Mouse (Mus musculus) heart, embryonic 10.5 days (tissue): Measurements from ENCODE around the gene Fbxo22. TPM values are rescaled to one million over a fixed set of nuclear protein-coding genes. Genes with fewer than 3 reads are reported as not detected.

ENCODE experiments used
- DNase-seq: peaks from one replicate; pipeline ENCODE4 v3.0.0-alpha.2; 2017; ENCODE audit warnings: low spot score
- H3K27ac ChIP-seq: fragments of 300-500 bp; sonication (generic); 2 replicates; pipeline ENCODE4 v1.5.1; 2016; ENCODE audit warnings: mild to moderate bottlenecking
- H3K27me3 ChIP-seq: fragments of 300-500 bp; sonication (generic); 2 replicates; pipeline ENCODE4 v1.6.1; 2016; ENCODE audit warnings: mild to moderate bottlenecking; ENCODE audit not compliant: poor library complexity, insufficient read depth, severe bottlenecking
- H3K36me3 ChIP-seq: fragments of 300-500 bp; sonication (generic); 2 replicates; pipeline ENCODE4 v1.6.1; 2016; ENCODE audit warnings: mild to moderate bottlenecking, moderate library complexity
- H3K4me1 ChIP-seq: fragments of 300-500 bp; sonication (generic); 2 replicates; pipeline ENCODE4 v1.6.1; 2016; ENCODE audit warnings: mild to moderate bottlenecking
- H3K4me3 ChIP-seq: fragments of 300-500 bp; sonication (generic); 2 replicates; pipeline ENCODE4 v1.5.1; 2016; ENCODE audit warnings: mild to moderate bottlenecking, moderate library complexity
- H3K9me3 ChIP-seq: fragments of 300-500 bp; sonication (generic); 2 replicates; pipeline ENCODE4 v1.6.1; 2016; ENCODE audit warnings: mild to moderate bottlenecking, moderate library complexity
- WGBS: fragments of 180-500 bp; shearing (Covaris S2); methylation state at CpG from one replicate; pipeline ENCODE4 v1.1.7; 2016; 5-methylcytosine and 5-hydroxymethylcytosine counted together
- polyA plus RNA-seq: library from polyadenylated mRNA; unstranded; fragments of >200 nt; fragmentation: Nextera tagmentation; extraction: Ambion mirVana; gene quantifications from 2 replicates; pipeline ENCODE4 v1.2.1, GENCODE M21; 2016

The Fbxo22 gene
- polyA plus RNA-seq: 69.3 and 70.6 TPM in 2 replicates

DNA sequence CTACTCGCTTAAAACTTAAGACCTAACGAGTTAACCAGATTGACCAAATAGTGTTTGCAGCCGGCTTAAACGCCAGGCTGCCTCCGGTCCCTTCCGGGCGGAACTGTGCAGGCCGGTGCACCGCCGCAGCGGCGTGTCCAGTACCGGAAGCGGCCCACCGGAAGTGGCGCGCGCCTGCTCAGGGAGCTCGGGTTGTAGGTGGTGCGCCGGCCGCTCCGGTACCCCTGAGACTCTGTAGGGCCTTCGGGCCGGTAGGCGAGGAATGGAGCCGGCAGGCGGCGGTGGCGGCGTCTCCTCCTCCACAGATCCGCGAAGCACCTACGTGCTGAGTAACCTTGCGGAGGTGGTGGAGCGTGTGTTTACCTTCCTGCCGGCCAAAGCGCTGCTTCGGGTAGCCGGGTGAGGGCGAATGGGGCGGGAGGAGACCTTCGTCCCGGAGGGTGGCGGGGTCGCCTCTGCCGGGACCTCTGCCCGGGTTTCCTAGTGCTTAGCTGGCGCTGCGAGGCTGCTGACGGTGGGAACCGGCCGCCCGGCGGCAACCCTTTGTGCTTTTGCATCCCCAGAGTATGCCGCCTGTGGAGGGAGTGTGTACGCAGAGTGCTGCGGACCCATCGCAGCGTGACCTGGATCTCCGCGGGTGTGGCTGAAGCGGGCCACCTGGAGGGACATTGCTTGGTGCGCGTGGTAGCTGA lies at the start of gene Fbxo22:
Gene Fbxo22, plus strand, starts transcription at position 136 of the 692 bp plus-strand sequence.
- under 1% methylated on average over 65 of the region's 65 CpGs for WGBS
- H3K9me3 ChIP-seq: no peaks in the 10 kb centered on the region
- peaks cover 23% of the 10 kb centered on the region for H3K36me3 ChIP-seq
- H3K27ac ChIP-seq: peak within 1 kb of the TSS; percentile 95
- no peaks in the 10 kb centered on the region for H3K27me3 ChIP-seq
- H3K4me3 ChIP-seq: peak within 1 kb of the TSS; percentile 84
- peak; percentile 94 for DNase-seq
- H3K4me1 ChIP-seq: peaks cover 36% of the 10 kb centered on the region

- Histone ChIP-seq H3K4me3 (no peak overlapping the region), H3K4me1 (peaks cover 8% of the 10 kb centered on the region; the same call in 1 of the 2 replicates), H3K27ac (no peak overlapping the region), H3K9me3 (no peaks in the 10 kb centered on the region), H3K27me3 (no peaks in the 10 kb centered on the region), H3K36me3 (0 out of 2 replicates have a peak, but pooled peaks cover 3% of the 10 kb centered on the region)
- 69% methylated on average over 7 of the region's 7 CpGs for WGBS
- DNase-seq: no peak
Measured at GRCm38 (mm10) chr9:55170655-55171412, 37.9 kb upstream of the Fbxo22 start.

DNA sequence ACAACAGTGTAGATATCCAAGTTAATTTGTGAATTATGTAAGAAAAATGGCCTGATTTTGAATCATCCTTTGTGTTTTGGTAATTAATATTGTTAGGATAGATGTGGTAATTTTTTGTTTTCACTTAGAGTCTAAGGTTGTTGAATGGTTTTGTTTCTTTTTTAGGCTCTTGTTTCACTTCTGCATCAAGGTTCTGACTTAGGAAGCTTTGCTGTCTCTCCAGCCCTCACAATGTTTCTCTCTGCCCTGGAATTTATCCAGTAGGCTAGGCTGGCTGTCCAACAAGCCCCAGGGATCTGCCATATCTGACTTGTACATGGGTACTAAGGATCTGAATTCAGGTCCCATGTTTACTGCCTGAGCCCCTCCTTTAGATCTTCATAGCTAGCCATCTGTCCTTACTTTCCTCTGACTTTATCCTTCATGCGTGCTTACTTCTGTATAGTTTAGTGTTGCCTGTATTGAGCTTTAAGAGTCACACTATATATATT lies 36.5 kb upstream of the Fbxo22 start:
- no peaks in the 10 kb centered on the region for H3K9me3 ChIP-seq
- 96% methylated on average over 1 of the region's 1 CpGs for WGBS

DNA sequence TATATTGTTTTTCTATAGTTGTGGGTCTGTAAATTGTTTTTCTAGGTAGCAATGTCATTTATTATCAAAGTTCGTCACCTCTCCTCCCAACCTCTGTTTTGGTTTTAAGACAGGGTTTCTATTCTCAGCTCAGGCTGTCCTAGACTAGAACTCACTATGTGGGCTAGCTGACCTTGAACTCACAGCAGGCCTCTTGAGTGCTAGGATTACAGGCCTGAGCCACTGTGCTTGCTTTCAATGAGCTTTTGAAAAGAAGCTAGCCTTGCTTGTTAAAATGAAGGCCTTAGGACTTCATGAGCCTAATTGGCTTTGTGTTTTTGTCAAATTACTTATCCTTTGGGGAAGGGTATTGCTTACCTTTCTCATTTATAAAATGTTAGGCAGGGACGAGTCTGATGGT lies 34.5 kb upstream of the Fbxo22 start:
- 71% methylated on average over 2 of the region's 2 CpGs for WGBS

More for the DNA sequence above, 36.5 kb upstream of the Fbxo22 start:
- DNase-seq: no peak
- Histone ChIP-seq H3K4me1 (peaks cover 8% of the 10 kb centered on the region; the same call in 1 of the 2 replicates), H3K27ac (no peak overlapping the region), H3K4me3 (no peak overlapping the region), H3K36me3 (no peaks in the 10 kb centered on the region), H3K27me3 (no peaks in the 10 kb centered on the region)

GRCm38 (mm10) chr9:55195876-55196275 lies 12.8 kb upstream of the Fbxo22 start:
- no peaks in the 10 kb centered on the region for H3K9me3 ChIP-seq
- DNase-seq: no peak
- H3K4me3 ChIP-seq: no peak overlapping the region
- no peak overlapping the region for H3K27ac ChIP-seq
- peaks cover 21% of the 10 kb centered on the region; the same call in 1 of the 2 replicates for H3K36me3 ChIP-seq
- H3K4me1 ChIP-seq: no peaks in the 10 kb centered on the region
- no peaks in the 10 kb centered on the region for H3K27me3 ChIP-seq
- 90% methylated on average over 3 of the region's 3 CpGs for WGBS

More for the DNA sequence above, 34.5 kb upstream of the Fbxo22 start:
- H3K9me3 ChIP-seq: no peaks in the 10 kb centered on the region
- H3K4me1 ChIP-seq: peaks cover 8% of the 10 kb centered on the region; the same call in 1 of the 2 replicates
- H3K36me3 ChIP-seq: 0 out of 2 replicates have a peak, but pooled peaks cover 5% of the 10 kb centered on the region
- H3K4me3 ChIP-seq: no peak overlapping the region
- no peak overlapping the region for H3K27ac ChIP-seq
- no peaks in the 10 kb centered on the region for H3K27me3 ChIP-seq
- DNase-seq: no peak

DNA sequence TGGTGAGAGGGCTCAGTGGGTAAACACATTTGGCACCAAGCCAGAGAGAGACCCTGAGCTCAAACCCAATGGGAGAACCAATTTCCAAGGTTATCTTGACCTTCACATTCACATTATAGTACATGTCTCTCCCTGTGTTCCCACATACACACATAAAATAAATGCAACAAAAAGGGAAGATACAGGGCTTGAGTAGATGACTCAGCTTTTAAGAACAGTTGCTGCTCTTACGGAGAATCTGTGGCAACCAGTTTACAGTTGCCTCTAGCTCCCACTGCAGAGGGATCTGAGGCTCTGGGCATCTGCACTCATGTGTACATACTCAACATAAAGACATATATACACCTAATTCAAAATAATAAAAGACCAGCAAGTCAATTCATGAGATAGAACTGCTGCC lies 10.5 kb upstream of the Fbxo22 start:
- Histone ChIP-seq H3K4me3 (no peak overlapping the region), H3K27ac (no peak overlapping the region), H3K27me3 (no peaks in the 10 kb centered on the region), H3K9me3 (no peaks in the 10 kb centered on the region), H3K36me3 (peaks cover 23% of the 10 kb centered on the region; the same call in 1 of the 2 replicates), H3K4me1 (no peaks in the 10 kb centered on the region)
- 95% methylated on average over 1 of the region's 1 CpGs for WGBS
- DNase-seq: no peak

DNA sequence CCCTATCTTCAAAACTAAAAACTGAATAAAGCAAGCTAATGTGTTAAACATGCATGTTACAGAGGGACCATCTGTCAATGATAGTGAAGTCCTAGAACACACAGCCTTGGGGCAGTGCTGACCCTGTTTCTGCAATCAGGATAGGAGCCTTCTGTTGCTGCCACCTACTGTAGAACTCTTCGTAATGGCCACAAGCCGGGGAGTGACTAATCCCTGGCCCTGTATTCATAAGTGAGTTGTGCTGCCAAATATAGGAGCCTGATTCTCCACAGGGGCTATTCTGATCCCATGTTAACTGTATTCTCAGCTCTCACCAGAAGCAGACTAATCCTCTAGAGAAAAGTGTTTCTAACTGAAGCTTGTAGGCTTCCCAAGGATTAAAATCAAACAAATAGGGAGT lies 9.4 kb upstream of the Fbxo22 start:
- DNase-seq: no peak
- 59% methylated on average over 2 of the region's 2 CpGs for WGBS
- H3K27ac ChIP-seq: no peak overlapping the region
- no peaks in the 10 kb centered on the region for H3K9me3 ChIP-seq
- H3K27me3 ChIP-seq: no peaks in the 10 kb centered on the region
- H3K4me3 ChIP-seq: no peak overlapping the region
- peaks cover 21% of the 10 kb centered on the region; the same call in 1 of the 2 replicates for H3K36me3 ChIP-seq
- no peaks in the 10 kb centered on the region for H3K4me1 ChIP-seq

DNA sequence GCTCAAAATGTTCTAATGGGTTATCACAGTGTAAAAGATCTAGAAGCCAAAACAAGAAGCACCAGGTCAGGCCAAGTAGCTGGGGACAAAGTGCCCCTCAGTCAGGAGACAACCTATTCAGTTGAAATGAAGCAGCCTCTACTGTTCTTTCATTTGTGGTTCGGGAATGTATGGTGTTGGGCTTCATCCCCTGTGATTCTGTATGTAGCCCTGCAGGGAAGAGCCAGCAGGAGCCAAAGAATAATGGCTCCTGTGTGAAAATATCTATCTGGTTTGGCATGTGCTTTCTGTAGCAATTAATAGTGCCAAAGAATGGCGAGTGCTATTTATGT lies 301 bp upstream of the Fbxo22 start:
- no peaks in the 10 kb centered on the region for H3K9me3 ChIP-seq
- H3K27ac ChIP-seq: peak overlapping the region; percentile 95
- no peak for DNase-seq
- no peaks in the 10 kb centered on the region for H3K27me3 ChIP-seq
- 3% methylated on average over 2 of the region's 2 CpGs for WGBS
- H3K4me3 ChIP-seq: peak overlapping the region; percentile 84
- H3K36me3 ChIP-seq: peaks cover 20% of the 10 kb centered on the region
- peaks cover 35% of the 10 kb centered on the region for H3K4me1 ChIP-seq

DNA sequence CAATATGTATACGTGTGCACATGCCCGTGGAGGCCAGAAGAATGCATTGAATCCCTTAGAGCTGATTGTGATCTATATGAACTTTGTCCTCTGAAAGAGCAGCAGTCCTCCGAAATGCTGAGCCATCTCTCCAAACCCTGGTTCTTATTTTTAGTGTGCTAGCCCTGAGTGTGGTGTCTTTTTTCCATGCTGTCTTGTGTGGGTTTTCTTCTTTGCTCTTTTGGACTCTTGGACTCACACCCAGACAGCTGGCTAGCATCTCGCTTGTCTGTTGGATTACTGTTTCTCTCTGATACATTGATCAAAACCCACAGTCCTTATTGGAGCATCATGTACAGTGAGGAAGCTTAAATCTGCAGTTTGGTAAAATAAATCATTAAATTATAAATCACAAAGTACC lies 2.9 kb downstream of the Fbxo22 start:
- 82% methylated on average over 4 of the region's 4 CpGs for WGBS
- no peaks in the 10 kb centered on the region for H3K27me3 ChIP-seq
- no peak overlapping the region for H3K4me3 ChIP-seq
- H3K36me3 ChIP-seq: peaks cover 43% of the 10 kb centered on the region
- no peak for DNase-seq
- peaks cover 36% of the 10 kb centered on the region for H3K4me1 ChIP-seq
- H3K27ac ChIP-seq: 0 out of 2 replicates have a peak overlapping the region, but pooled peaks have one; percentile 3
- H3K9me3 ChIP-seq: no peaks in the 10 kb centered on the region

DNA sequence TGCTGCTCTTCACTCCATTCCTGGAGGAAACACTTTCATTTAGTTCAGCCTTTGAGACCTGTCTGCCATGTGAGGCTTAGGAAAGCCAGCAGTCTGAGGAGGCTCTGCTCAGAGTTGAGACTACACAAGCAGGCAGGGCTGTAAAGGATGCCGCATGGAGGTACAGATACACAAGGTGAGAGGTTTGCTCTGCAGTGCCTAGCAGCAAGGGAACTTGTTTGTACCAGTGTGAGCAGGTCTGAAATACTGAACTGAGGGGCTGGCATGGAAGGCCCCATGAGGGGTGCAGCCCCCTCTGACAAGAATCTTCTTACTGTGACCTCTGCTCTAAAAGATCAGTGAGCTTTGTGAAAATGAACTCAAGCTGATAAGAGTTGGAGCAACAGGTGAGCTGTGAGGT lies 4.7 kb downstream of the Fbxo22 start:
- Histone ChIP-seq H3K36me3 (peaks cover 60% of the 10 kb centered on the region), H3K4me1 (peaks cover 30% of the 10 kb centered on the region)
- 94% methylated on average over 1 of the region's 1 CpGs for WGBS

GRCm38 (mm10) chr9:55215056-55215455 lies 6.3 kb downstream of the Fbxo22 start:
- H3K4me1 ChIP-seq: peaks cover 19% of the 10 kb centered on the region
- H3K27me3 ChIP-seq: no peaks in the 10 kb centered on the region
- H3K9me3 ChIP-seq: no peaks in the 10 kb centered on the region
- no peak overlapping the region for H3K27ac ChIP-seq
- 86% methylated on average over 3 of the region's 3 CpGs for WGBS
- H3K36me3 ChIP-seq: peaks cover 77% of the 10 kb centered on the region
- DNase-seq: no peak
- no peak overlapping the region for H3K4me3 ChIP-seq

More for the DNA sequence above, 4.7 kb downstream of the Fbxo22 start:
- DNase-seq: no peak
- Histone ChIP-seq H3K27me3 (no peaks in the 10 kb centered on the region), H3K27ac (0 out of 2 replicates have a peak overlapping the region, but pooled peaks have one; percentile 13), H3K4me3 (no peak overlapping the region), H3K9me3 (no peaks in the 10 kb centered on the region)

DNA sequence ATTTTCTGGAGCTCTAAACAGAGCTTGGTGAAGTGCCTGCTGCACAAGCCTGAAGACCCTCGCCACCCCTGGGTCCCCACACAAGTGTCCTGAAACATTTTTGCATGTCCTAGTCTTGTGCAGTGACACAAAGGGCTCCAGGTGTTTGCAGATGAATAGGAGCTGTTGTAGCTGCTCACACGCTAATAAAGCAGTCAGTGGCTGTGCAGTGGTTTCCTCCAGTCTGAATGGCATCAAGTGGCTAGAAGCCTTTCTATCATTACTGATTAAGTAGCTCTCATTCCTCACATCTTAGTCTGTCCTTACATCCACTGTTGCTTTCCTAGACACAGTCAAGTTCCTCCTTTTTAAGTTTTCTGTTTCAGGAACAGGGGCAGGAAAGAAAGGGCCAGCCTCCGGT lies 6.9 kb downstream of the Fbxo22 start:
- no peaks in the 10 kb centered on the region for H3K9me3 ChIP-seq
- peaks cover 83% of the 10 kb centered on the region for H3K36me3 ChIP-seq
- 92% methylated on average over 3 of the region's 3 CpGs for WGBS
- no peak for DNase-seq
- H3K4me1 ChIP-seq: peaks cover 14% of the 10 kb centered on the region
- H3K4me3 ChIP-seq: no peak overlapping the region
- H3K27me3 ChIP-seq: no peaks in the 10 kb centered on the region
- H3K27ac ChIP-seq: no peak overlapping the region

DNA sequence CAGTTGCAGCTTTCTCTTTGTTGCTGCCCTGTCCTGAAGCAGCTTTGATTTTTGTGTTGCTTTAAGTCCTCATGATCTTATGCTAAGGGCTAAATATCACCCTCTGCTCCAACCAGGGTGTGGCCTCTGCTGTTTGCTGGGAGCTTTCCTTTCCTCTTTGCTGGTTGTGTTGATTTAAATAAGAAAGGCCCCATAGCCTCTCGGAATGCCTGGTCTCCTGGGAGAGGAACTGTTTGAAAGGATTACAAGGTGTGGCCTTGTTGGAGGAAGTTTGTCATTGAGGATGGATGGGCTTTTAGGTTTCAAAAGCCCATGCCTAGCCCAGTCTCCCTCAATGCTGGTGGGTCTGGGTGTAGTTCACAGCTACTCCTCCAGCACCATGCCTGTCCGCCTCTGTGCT lies 7.4 kb downstream of the Fbxo22 start:
- H3K27ac ChIP-seq: no peak overlapping the region
- no peaks in the 10 kb centered on the region for H3K9me3 ChIP-seq
- DNase-seq: no peak
- peaks cover 13% of the 10 kb centered on the region for H3K4me1 ChIP-seq
- peaks cover 86% of the 10 kb centered on the region for H3K36me3 ChIP-seq
- no peaks in the 10 kb centered on the region for H3K27me3 ChIP-seq
- WGBS: 85% methylated on average over 2 of the region's 2 CpGs
- no peak overlapping the region for H3K4me3 ChIP-seq
